Mouse (Mus musculus) limb, embryonic 15.5 days (tissue): Measurements from ENCODE around the gene Crk. TPM values are rescaled to one million over a fixed set of nuclear protein-coding genes. Genes with fewer than 3 reads are reported as not detected.

Experiments
- ATAC-seq: fragments of 200-750 bp; cut with Nextera tagmentation; 2 replicates; pipeline ENCODE4 v1.8.0; 2017; ENCODE audit warnings: low read depth, moderate TSS enrichment; ENCODE audit not compliant: insufficient number of reproducible peaks, low FRiP score, low TSS enrichment
- H3K27ac ChIP-seq: fragments of 300-500 bp; sonication (generic); 2 replicates; pipeline ENCODE4 v1.5.1; 2015; ENCODE audit warnings: moderate library complexity, mild to moderate bottlenecking, inconsistent platforms
- H3K27me3 ChIP-seq: fragments of 300-500 bp; sonication (generic); 2 replicates; pipeline ENCODE4 v1.6.1; 2015; ENCODE audit warnings: inconsistent platforms
- H3K36me3 ChIP-seq: fragments of 300-500 bp; sonication (generic); 2 replicates; pipeline ENCODE4 v1.6.1; 2015; ENCODE audit warnings: inconsistent platforms
- H3K4me1 ChIP-seq: fragments of 300-500 bp; sonication (generic); 2 replicates; pipeline ENCODE4 v1.6.1; 2015; ENCODE audit warnings: inconsistent platforms
- H3K4me2 ChIP-seq: fragments of 300-500 bp; sonication (generic); 2 replicates; pipeline ENCODE4 v1.6.1; 2015; ENCODE audit warnings: mild to moderate bottlenecking, inconsistent platforms
- H3K4me3 ChIP-seq: fragments of 300-500 bp; sonication (generic); 2 replicates; pipeline ENCODE4 v1.5.1; 2015; ENCODE audit warnings: mild to moderate bottlenecking, inconsistent platforms
- H3K9ac ChIP-seq: fragments of 300-500 bp; sonication (generic); 2 replicates; pipeline ENCODE4 v1.6.1; 2015; ENCODE audit warnings: inconsistent platforms
- H3K9me3 ChIP-seq: fragments of 300-500 bp; sonication (generic); 2 replicates; pipeline ENCODE4 v1.6.1; 2016; ENCODE audit warnings: inconsistent platforms
- WGBS: fragments of 180-500 bp; shearing (Covaris S2); methylation state at CpG from one replicate; pipeline ENCODE4 v1.1.7; 2015; 5-methylcytosine and 5-hydroxymethylcytosine counted together
- polyA plus RNA-seq: library from polyadenylated mRNA; unstranded; fragments of >200 nt; fragmentation: Nextera tagmentation; extraction: Ambion mirVana; gene quantifications from 2 replicates; pipeline ENCODE4 v1.2.1, GENCODE M21; 2015

The Crk gene
- polyA plus RNA-seq, 1 experiment from 2014 or later, result 117 TPM

GRCm38 (mm10) chr11:75650311-75650710 lies 28.7 kb upstream of the Crk start, which contains the start of gene Myo1c:
Myo1c (plus strand) TSS chr11:75650504.
- ATAC-seq, result no peak
- Histone ChIP-seq H3K9ac (peak within 1 kb of the TSS; percentile 65), H3K27me3 (peaks cover 12% of the 10 kb centered on the region; the same call in 1 of the 2 replicates), H3K9me3 (no peaks in the 10 kb centered on the region), H3K36me3 (peaks cover 22% of the 10 kb centered on the region), H3K27ac (peak within 1 kb of the TSS; percentile 87), H3K4me1 (peaks cover 51% of the 10 kb centered on the region), H3K4me3 (peak within 1 kb of the TSS; percentile 66), H3K4me2 (peak within 1 kb of the TSS; percentile 89)
- 72% methylated on average over 7 of the region's 7 CpGs for WGBS

- H3K9ac ChIP-seq, result peak overlapping the region; percentile 65
- H3K4me3 ChIP-seq, result peak overlapping the region; percentile 66
- H3K27me3 ChIP-seq, result peaks cover 12% of the 10 kb centered on the region; the same call in 1 of the 2 replicates
- peak overlapping the region; percentile 87 for H3K27ac ChIP-seq
- whole genome bisulfite sequencing, result 38% methylated on average over 13 of the region's 13 CpGs
- H3K9me3 ChIP-seq, result no peaks in the 10 kb centered on the region
- no peak for ATAC-seq
- H3K36me3 ChIP-seq, result peaks cover 16% of the 10 kb centered on the region
- peak overlapping the region; percentile 89 for H3K4me2 ChIP-seq
- H3K4me1 ChIP-seq, result peaks cover 56% of the 10 kb centered on the region
Measured at GRCm38 (mm10) chr11:75650958-75651425, 28.1 kb upstream of the Crk start.

GRCm38 (mm10) chr11:75651426-75652221 lies 27.4 kb upstream of the Crk start:
- Histone ChIP-seq H3K27ac (peak overlapping the region; percentile 87), H3K4me3 (peak overlapping the region; percentile 66), H3K4me2 (peak overlapping the region; percentile 89), H3K4me1 (peaks cover 60% of the 10 kb centered on the region), H3K36me3 (peaks cover 14% of the 10 kb centered on the region), H3K9ac (peak overlapping the region; percentile 65), H3K27me3 (peaks cover 12% of the 10 kb centered on the region; the same call in 1 of the 2 replicates), H3K9me3 (no peaks in the 10 kb centered on the region)
- under 1% methylated on average over 54 of the region's 54 CpGs for WGBS
- ATAC-seq, result peak; percentile 68; the same call in 1 of the 2 replicates

GRCm38 (mm10) chr11:75652222-75652941 lies 26.7 kb upstream of the Crk start:
- Histone ChIP-seq H3K4me2 (peak overlapping the region; percentile 89), H3K36me3 (peaks cover 10% of the 10 kb centered on the region), H3K9me3 (no peaks in the 10 kb centered on the region), H3K27me3 (peaks cover 12% of the 10 kb centered on the region; the same call in 1 of the 2 replicates), H3K9ac (peak overlapping the region; percentile 65; the same call in 1 of the 2 replicates), H3K4me1 (peaks cover 68% of the 10 kb centered on the region), H3K27ac (peak overlapping the region; percentile 87; the same call in 1 of the 2 replicates), H3K4me3 (peak overlapping the region; percentile 66)
- no peak for ATAC-seq
- 32% methylated on average over 20 of the region's 20 CpGs for WGBS

- H3K9me3 ChIP-seq, result no peaks in the 10 kb centered on the region
- peaks cover 61% of the 10 kb centered on the region for H3K4me1 ChIP-seq
- WGBS, result 32% methylated on average over 14 of the region's 14 CpGs
- H3K36me3 ChIP-seq, result peaks cover 5% of the 10 kb centered on the region
- H3K4me2 ChIP-seq, result peak overlapping the region; percentile 89
- H3K9ac ChIP-seq, result no peak overlapping the region
- H3K27me3 ChIP-seq, result peaks cover 12% of the 10 kb centered on the region; the same call in 1 of the 2 replicates
- H3K4me3 ChIP-seq, result peak overlapping the region; percentile 66
- peak overlapping the region; percentile 89 for H3K27ac ChIP-seq
- ATAC-seq, result no peak
Measured at GRCm38 (mm10) chr11:75652942-75653684, 25.9 kb upstream of the Crk start.

GRCm38 (mm10) chr11:75653781-75654470 lies 25.1 kb upstream of the Crk start:
- no peaks in the 10 kb centered on the region for H3K9me3 ChIP-seq
- H3K4me1 ChIP-seq, result peaks cover 61% of the 10 kb centered on the region
- peak overlapping the region; percentile 66 for H3K4me3 ChIP-seq
- H3K36me3 ChIP-seq, result peaks cover 9% of the 10 kb centered on the region
- ATAC-seq, result peak; percentile 63
- H3K27ac ChIP-seq, result peak overlapping the region; percentile 89
- H3K27me3 ChIP-seq, result peaks cover 12% of the 10 kb centered on the region; the same call in 1 of the 2 replicates
- under 1% methylated on average over 42 of the region's 45 CpGs for WGBS
- peak overlapping the region; percentile 49 for H3K9ac ChIP-seq
- peak overlapping the region; percentile 89 for H3K4me2 ChIP-seq

GRCm38 (mm10) chr11:75654471-75655390 lies 24.3 kb upstream of the Crk start:
- H3K27ac ChIP-seq, result peak overlapping the region; percentile 89
- H3K9me3 ChIP-seq, result no peaks in the 10 kb centered on the region
- H3K36me3 ChIP-seq, result peaks cover 17% of the 10 kb centered on the region
- peaks cover 63% of the 10 kb centered on the region for H3K4me1 ChIP-seq
- H3K9ac ChIP-seq, result no peak overlapping the region; the same call in 1 of the 2 replicates
- H3K4me2 ChIP-seq, result peak overlapping the region; percentile 89
- peaks cover 12% of the 10 kb centered on the region; the same call in 1 of the 2 replicates for H3K27me3 ChIP-seq
- WGBS, result 45% methylated on average over 25 of the region's 25 CpGs
- no peak for ATAC-seq
- H3K4me3 ChIP-seq, result peak overlapping the region; percentile 78

GRCm38 (mm10) chr11:75655621-75656545 lies 23.2 kb upstream of the Crk start:
- peak overlapping the region; percentile 76 for H3K9ac ChIP-seq
- peaks cover 12% of the 10 kb centered on the region; the same call in 1 of the 2 replicates for H3K27me3 ChIP-seq
- H3K4me2 ChIP-seq, result peak overlapping the region; percentile 76
- H3K4me1 ChIP-seq, result peaks cover 61% of the 10 kb centered on the region
- H3K36me3 ChIP-seq, result peaks cover 29% of the 10 kb centered on the region
- peak overlapping the region; percentile 78 for H3K4me3 ChIP-seq
- H3K9me3 ChIP-seq, result no peaks in the 10 kb centered on the region
- WGBS, result under 1% methylated on average over 71 of the region's 78 CpGs
- ATAC-seq, result peak; percentile 63
- peak overlapping the region; percentile 89 for H3K27ac ChIP-seq
